Mouse (Mus musculus) ES-Bruce4 (cell line): ENCODE measurements around the gene Tex33. TPM values are rescaled to one million over a fixed set of nuclear protein-coding genes. Genes with fewer than 3 reads are reported as not detected.

ENCODE experiments used
- H3K27ac ChIP-seq: 2 replicates; pipeline ENCODE4 v1.5.1; 2012; ENCODE audit warnings: low read length, inconsistent platforms; ENCODE audit not compliant: insufficient read depth
- H3K27me3 ChIP-seq: 2 replicates; pipeline ENCODE4 v1.6.1; 2012; ENCODE audit warnings: mild to moderate bottlenecking, low read length, inconsistent platforms; ENCODE audit not compliant: control insufficient read depth, poor library complexity, insufficient read depth, severe bottlenecking
- H3K36me3 ChIP-seq: 2 replicates; pipeline ENCODE4 v1.6.1; 2012; ENCODE audit warnings: inconsistent platforms, mild to moderate bottlenecking, low read length, moderate library complexity; ENCODE audit not compliant: control insufficient read depth, poor library complexity, insufficient read depth, severe bottlenecking
- H3K4me1 ChIP-seq: one replicate; pipeline ENCODE4 v1.8.1; 2011; ENCODE audit warnings: low read length; ENCODE audit not compliant: control insufficient read depth, insufficient read depth
- H3K4me3 ChIP-seq: 2 replicates; pipeline ENCODE4 v1.5.1; 2011; ENCODE audit warnings: low read depth, mild to moderate bottlenecking, low read length
- H3K9ac ChIP-seq: 2 replicates; pipeline ENCODE4 v1.6.1; 2012; ENCODE audit warnings: low read depth, mild to moderate bottlenecking, inconsistent platforms; ENCODE audit not compliant: poor library complexity, severe bottlenecking
- H3K9me3 ChIP-seq: replicated peaks from 2 replicates; pipeline ENCODE4 v1.6.1; 2012; ENCODE audit warnings: mild to moderate bottlenecking, low read length, inconsistent platforms; ENCODE audit not compliant: control insufficient read depth, poor library complexity, insufficient read depth, severe bottlenecking
- CTCF ChIP-seq: IDR thresholded peaks from one replicate; pipeline ENCODE4 v1.8.1; 2011; ENCODE audit warnings: low read depth, low read length
- EP300 ChIP-seq: IDR thresholded peaks from 2 replicates; pipeline ENCODE4 v1.6.1; 2011; ENCODE audit warnings: low read depth, low read length; ENCODE audit not compliant: insufficient read depth
- POLR2A ChIP-seq: IDR thresholded peaks from one replicate; pipeline ENCODE4 v1.8.1; 2011; ENCODE audit warnings: low read length; ENCODE audit not compliant: insufficient read depth
- polyA plus RNA-seq: library from polyadenylated mRNA; stranded (reverse); fragments of >200 nt; gene quantifications from 2 replicates; pipeline ENCODE4 v1.2.4, GENCODE M21; 2011; ENCODE audit warnings: low read depth; ENCODE audit not compliant: missing spikeins, insufficient read depth, insufficient read length

Gene Tex33
- polyA plus RNA-seq, 1 experiment: not detected

- Histone ChIP-seq H3K27ac (no peak overlapping the region), H3K4me1 (no peaks in the 10 kb centered on the region), H3K9ac (no peak overlapping the region), H3K4me3 (no peak overlapping the region), H3K36me3 (no peaks in the 10 kb centered on the region), H3K9me3 (no peaks in the 10 kb centered on the region), H3K27me3 (no peaks in the 10 kb centered on the region)
- TF ChIP-seq POLR2A (no peak), EP300 (no peak), CTCF (no peak)
Observed at GRCm38 (mm10) chr15:78374204-78374603, 21.5 kb downstream of the Tex33 start.

DNA sequence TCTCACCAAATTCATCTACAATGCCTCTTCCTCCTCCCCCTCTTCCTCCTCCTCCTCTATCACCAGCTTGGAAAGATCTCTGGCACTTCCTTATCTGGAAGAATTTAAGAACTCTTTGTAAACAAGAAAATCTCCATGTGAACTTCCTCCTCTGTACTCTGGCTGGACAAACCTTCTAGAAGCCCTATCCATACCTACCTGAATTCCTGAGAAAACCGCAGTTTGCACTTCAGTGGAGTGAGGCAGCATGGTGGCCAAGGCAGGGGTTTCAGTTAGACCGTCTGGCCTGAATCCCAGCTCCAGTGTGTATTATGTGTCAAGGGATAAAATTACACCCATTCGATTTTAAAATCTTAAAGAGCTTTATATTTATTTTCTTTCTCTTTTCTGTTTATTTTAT lies 22.9 kb downstream of the Tex33 start:
- no peaks in the 10 kb centered on the region for H3K36me3 ChIP-seq
- no peaks in the 10 kb centered on the region for H3K27me3 ChIP-seq
- no peaks in the 10 kb centered on the region for H3K9me3 ChIP-seq
- no peaks in the 10 kb centered on the region for H3K4me1 ChIP-seq
- H3K9ac ChIP-seq: no peak overlapping the region
- H3K4me3 ChIP-seq: no peak overlapping the region
- TF ChIP-seq POLR2A: no peak
- TF ChIP-seq CTCF: no peak
- no peak for TF ChIP-seq EP300
- no peak overlapping the region for H3K27ac ChIP-seq

GRCm38 (mm10) chr15:78369641-78370040 lies 26.1 kb downstream of the Tex33 start:
- Histone ChIP-seq H3K4me3 (no peak overlapping the region), H3K9ac (no peak overlapping the region), H3K9me3 (no peaks in the 10 kb centered on the region), H3K36me3 (no peaks in the 10 kb centered on the region), H3K4me1 (no peaks in the 10 kb centered on the region), H3K27me3 (no peaks in the 10 kb centered on the region; the same call in 1 of the 2 replicates), H3K27ac (no peak overlapping the region)
- TF ChIP-seq CTCF (no peak), EP300 (no peak), POLR2A (no peak)

DNA sequence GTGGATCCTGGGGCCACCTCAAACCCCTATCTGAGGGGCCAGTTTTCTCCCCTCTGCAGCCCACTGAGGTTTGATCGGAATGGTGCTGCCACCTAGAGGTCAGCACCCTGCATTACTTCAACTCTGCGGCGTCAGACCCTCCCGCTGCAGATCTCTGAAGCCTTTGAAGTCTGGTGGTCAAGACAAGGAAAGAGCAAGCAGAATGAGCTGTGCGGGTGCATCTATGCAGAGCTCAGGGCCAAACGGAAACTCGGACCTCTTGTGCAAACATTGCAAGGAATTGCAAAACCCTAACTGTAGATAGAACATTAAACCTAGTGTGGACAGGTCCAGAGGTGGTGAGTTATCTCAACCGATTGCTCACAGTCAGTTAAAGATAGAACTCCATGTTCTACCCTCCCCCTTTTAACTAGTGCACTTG lies 26.8 kb downstream of the Tex33 start:
- Histone ChIP-seq H3K4me1 (no peaks in the 10 kb centered on the region), H3K27me3 (no peaks in the 10 kb centered on the region; the same call in 1 of the 2 replicates), H3K4me3 (no peak overlapping the region), H3K36me3 (no peaks in the 10 kb centered on the region), H3K9me3 (no peaks in the 10 kb centered on the region), H3K27ac (no peak overlapping the region), H3K9ac (no peak overlapping the region)
- TF ChIP-seq CTCF: peak; percentile 84
- TF ChIP-seq POLR2A: no peak
- no peak for TF ChIP-seq EP300

- H3K4me3 ChIP-seq: no peak overlapping the region
- no peaks in the 10 kb centered on the region; the same call in 1 of the 2 replicates for H3K27me3 ChIP-seq
- H3K9ac ChIP-seq: no peak overlapping the region
- TF ChIP-seq CTCF: no peak
- no peak for TF ChIP-seq POLR2A
- TF ChIP-seq EP300: no peak
- no peaks in the 10 kb centered on the region for H3K36me3 ChIP-seq
- no peaks in the 10 kb centered on the region for H3K4me1 ChIP-seq
- no peaks in the 10 kb centered on the region for H3K9me3 ChIP-seq
- H3K27ac ChIP-seq: no peak overlapping the region
Observed at GRCm38 (mm10) chr15:78367811-78368210, 27.9 kb downstream of the Tex33 start.

GRCm38 (mm10) chr15:78366875-78367274 lies 28.8 kb downstream of the Tex33 start:
- Histone ChIP-seq H3K4me1 (no peaks in the 10 kb centered on the region), H3K27me3 (no peaks in the 10 kb centered on the region; the same call in 1 of the 2 replicates), H3K9me3 (no peaks in the 10 kb centered on the region), H3K4me3 (no peak overlapping the region), H3K27ac (no peak overlapping the region), H3K9ac (no peak overlapping the region), H3K36me3 (no peaks in the 10 kb centered on the region)
- TF ChIP-seq POLR2A (no peak), CTCF (no peak), EP300 (no peak)
